Mouse (Mus musculus) brain, embryonic 14.5 days (tissue): Measurements from ENCODE around the gene Zkscan5.

Source experiments
- CTCF ChIP-seq: fragments of 200-500 bp; IDR thresholded peaks from 2 replicates; pipeline ENCODE4 v1.5.1; 2012; ENCODE audit warnings: inconsistent platforms, mild to moderate bottlenecking, moderate library complexity, borderline replicate concordance; ENCODE audit not compliant: insufficient read depth, insufficient read length; ENCODE audit errors: extremely low read depth
- POLR2A ChIP-seq: fragments of 200-500 bp; IDR thresholded peaks from 2 replicates; pipeline ENCODE4 v1.6.1; 2012; ENCODE audit warnings: mild to moderate bottlenecking, inconsistent platforms, borderline replicate concordance; ENCODE audit not compliant: poor library complexity, insufficient read depth, insufficient read length, severe bottlenecking; ENCODE audit errors: extremely low read depth

DNA sequence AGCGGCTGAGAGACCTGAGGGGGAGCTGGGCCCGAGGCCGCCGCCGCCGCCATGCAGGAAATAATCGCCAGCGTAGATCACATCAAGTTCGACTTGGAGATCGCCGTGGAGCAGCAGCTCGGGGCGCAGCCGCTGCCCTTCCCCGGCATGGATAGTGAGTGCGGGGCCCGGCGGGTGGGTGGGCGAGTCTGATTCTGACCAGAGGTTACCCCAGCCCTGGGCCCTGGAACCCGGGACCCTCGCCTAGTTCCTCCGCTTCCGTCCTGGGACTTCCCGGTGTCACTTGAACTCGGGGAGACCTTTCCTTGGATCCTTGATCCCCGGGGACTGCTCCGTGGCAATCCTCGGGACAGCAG is 37.1 kb upstream of the Zkscan5 start:
- TF ChIP-seq POLR2A (no peak; the same call in 1 of the 2 replicates), CTCF (no peak)
